Mouse (Mus musculus): ENCODE data around the gene Spsb2.
"Not testable (repeated sequence)": the region's sequence is repeated elsewhere in the genome, so short reads cannot be mapped to it uniquely, and the experiment has no call there.

Spsb2 gene

DNA sequence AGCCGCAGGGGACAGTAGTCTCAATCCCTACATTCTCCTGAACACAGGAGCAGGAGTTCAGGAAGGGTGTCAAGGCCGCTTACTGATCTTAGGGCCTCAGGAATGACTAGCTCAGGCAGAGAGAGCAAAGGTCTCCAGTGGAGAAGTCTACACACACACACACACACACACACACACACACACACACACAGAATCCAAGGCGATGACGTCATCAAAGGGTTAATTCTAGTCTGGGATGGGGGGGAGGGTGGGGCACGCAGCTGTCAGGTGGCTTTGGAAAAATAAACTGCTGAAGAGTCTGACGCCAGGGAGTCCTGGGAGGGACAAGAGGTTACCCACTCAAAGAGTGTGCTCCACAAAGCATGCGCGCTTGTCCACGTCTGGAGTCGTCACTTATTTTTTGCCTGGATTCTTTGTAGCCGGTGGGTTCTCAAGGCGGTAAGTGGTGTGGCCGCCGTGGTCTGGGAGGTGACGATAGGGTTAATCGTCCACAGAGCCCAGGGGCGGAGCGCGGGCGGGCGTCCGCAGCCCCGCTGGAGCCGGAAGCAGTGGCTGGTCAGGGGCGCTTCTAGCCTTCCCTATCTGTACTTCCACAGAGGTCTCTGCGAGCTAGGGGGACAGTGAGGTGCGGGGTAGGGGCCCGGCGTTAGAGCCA lies at the start of gene Spsb2:
TSS of gene Spsb2 (plus strand) at position 304 of the 655 bp plus-strand sequence.
- peak; percentile 70 for DNase-seq (ENCODE audit: low spot score)

GRCm38 (mm10) chr6:124758849-124759232 lies 49.6 kb upstream of the Spsb2 start:
- DNase-seq (ENCODE audit: low spot score) = no peak

GRCm38 (mm10) chr6:124759259-124759658 lies 49.2 kb upstream of the Spsb2 start:
- DNase-seq (ENCODE audit: low spot score) = peak; percentile 77

GRCm38 (mm10) chr6:124765951-124766350 lies 42.5 kb upstream of the Spsb2 start:
- DNase-seq (ENCODE audit: low spot score) = no peak

DNA sequence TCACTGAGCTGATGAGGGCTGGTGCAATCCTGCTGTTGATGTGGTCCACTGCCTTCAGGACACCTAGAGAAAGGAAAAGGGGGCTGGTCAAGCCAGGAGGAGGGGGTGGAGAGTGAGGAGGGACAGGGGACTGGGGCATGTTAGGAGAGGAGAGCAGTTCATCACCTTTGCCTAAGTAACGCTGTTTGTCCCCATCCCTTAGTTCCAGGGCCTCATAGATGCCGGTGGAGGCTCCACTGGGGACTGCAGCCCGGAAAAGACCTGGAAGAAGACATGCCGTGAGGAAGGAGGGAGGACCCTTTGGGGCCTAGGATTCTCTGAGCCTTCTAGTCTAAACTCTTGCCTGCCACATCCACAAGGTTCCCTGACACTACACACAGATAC lies 40.9 kb upstream of the Spsb2 start:
- no peak for DNase-seq (ENCODE audit: low spot score)

DNA sequence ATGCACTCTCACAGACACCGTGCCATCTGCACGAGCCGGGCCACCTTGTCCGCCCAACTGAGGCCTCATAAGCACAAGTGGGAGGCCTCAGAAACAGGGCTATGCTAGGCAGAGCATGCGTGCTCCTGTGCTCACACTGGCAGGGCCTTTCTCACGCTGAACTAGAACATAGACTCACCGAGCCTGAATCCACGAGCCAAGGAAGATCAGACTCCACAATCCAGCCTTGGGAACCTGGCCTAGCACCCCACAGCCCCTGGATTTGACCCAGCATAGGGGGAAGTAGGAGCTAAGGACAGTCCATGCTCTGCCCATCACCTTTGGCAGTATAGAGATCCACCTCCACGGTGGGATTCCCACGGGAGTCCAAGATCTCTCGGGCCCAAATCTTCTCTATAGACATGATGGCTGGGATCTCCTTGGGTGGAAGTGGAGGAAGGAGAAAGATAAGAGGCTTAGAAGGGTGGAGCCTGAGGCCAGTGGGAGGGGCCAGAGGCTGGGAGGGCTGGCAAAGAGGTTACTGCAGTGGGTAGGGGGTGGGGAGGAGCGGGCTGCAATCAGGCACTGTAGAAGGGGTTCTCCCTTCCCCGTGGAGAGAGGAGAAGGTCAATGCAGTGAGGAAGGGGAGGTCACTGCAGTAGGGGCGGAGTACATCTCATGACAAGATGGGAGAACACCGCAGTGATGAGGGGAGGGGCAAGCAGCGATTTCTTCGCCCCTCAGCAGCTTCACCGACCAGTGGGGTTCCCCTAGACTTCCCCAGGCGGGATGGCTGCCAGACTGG lies 40.3 kb upstream of the Spsb2 start:
- DNase-seq (ENCODE audit: low spot score) = no peak

DNA sequence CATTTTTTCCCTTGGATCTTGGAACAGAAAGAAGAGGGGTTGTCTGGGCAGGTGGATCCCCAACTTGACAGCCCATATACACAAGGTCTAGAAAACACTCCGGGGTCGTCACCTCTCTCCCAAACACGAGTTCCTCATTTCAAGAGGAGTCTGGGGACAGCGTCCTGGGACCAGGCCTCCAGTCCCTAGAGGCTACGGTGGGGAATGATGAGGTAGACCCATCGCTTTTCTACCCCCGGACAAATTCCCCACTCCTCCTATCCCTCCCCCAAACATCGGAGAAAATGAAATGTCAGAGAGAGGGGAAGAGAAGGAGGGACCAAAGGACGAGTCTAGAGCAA lies 39.8 kb upstream of the Spsb2 start:
- DNase-seq (ENCODE audit: low spot score) = no peak

DNA sequence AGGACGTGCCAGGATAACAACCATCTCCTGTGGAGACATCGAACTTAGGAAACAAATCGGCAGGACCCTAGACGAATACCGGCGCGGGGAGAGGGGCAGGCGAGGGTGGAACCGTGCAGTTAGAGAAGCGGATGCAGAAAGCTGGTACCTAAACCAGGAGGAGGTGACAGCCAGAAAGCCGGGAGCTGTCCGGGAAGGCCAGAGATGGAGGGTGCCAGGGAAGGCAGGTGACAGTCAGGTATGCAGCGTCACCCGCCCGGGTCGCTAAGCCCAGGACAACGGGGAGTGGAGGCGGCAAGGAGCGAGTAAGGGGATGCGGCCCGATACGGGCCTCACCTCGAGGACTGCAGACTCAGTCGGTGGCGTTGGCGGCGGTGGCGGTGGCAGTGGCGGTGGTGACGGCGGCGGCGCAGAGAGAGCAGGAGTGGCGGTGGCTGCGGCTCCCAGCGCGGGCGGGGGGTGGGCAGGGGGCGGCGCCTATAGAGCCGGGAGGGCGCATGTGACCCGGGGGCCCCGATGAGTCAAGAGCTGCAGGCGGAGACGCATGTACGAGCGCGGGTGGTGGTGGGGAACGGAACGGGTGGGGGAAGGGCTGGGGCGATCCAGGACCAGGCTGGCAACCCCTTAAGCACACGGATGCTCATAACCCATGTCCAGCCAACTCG lies 39.2 kb upstream of the Spsb2 start, which contains the start of gene Eno2:
TSS of gene Eno2 (minus strand) at position 573 of the 665 bp plus-strand sequence.
- DNase-seq (ENCODE audit: low spot score) = peak; percentile 27

GRCm38 (mm10) chr6:124770013-124770412 lies 38.4 kb upstream of the Spsb2 start:
- DNase-seq (ENCODE audit: low spot score) = no peak

GRCm38 (mm10) chr6:124770511-124770910 lies 38.0 kb upstream of the Spsb2 start:
- DNase-seq (ENCODE audit: low spot score) = no peak

DNA sequence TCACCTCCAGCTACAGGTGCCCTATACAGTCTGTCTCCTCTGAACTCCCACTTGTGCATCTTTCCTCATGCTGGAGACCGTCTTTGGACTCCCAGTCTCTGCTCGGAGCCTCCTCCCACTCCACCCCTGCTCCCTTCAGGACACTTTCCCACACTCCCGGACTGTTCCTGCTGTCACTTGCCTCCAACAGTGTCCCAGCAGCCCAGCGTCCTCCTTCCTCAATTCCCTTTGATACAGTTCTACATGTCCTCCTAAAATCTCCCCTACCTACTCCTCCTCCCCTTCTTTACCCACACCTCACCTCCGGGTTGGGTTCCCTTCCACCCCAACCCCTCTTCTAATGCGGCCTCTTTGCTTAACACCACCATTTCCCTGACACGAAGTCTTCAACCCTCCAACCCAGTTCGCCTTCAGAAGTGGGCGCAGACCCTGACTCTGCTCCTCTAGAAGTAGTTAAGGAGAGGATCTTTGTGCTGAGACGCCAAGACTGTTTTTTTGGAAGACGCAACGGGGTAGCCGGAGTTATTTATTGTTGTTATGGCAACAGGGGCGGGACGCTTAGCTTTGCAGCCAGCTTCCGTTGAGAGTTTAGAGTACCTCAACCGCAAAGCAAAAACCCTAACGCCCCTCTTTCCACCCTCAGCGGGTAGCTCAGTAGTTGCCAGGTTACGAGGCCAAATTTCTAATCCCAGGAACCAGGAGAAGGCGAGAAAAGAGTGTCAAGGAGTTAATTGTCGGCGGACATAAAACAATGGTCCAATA lies 29.1 kb upstream of the Spsb2 start, which contains the start of gene Lrrc23:
TSS of gene Lrrc23 (minus strand) at position 506 of the 762 bp plus-strand sequence.
- peak; percentile 42 for DNase-seq (ENCODE audit: low spot score)

DNA sequence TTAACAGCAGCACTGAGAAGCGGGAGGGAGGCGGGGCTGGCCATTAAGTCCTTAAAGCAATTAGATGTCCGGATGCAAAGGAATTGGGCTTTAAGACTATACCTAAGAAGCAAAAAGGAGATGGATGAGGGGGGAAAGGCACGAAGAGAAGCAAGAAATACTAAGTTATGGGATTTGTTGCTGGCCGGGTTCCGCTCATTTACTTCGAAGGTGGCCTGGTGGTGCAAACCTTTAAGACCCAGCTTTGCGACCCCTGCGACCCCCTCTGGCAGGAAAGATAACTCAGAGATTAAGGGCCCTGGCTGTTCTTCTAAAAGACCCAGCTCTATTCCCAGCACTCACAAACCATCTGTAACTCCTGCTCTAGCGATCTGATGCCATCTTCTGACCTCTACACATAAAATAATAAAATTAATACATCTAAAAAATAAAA lies 28.5 kb upstream of the Spsb2 start:
- no peak for DNase-seq (ENCODE audit: low spot score)

GRCm38 (mm10) chr6:124780917-124781316 lies 27.5 kb upstream of the Spsb2 start:
- DNase-seq (ENCODE audit: low spot score) = no peak

- peak; percentile 25 for DNase-seq (ENCODE audit: low spot score)
Observed at GRCm38 (mm10) chr6:124782436-124782835, 26.0 kb upstream of the Spsb2 start.

DNA sequence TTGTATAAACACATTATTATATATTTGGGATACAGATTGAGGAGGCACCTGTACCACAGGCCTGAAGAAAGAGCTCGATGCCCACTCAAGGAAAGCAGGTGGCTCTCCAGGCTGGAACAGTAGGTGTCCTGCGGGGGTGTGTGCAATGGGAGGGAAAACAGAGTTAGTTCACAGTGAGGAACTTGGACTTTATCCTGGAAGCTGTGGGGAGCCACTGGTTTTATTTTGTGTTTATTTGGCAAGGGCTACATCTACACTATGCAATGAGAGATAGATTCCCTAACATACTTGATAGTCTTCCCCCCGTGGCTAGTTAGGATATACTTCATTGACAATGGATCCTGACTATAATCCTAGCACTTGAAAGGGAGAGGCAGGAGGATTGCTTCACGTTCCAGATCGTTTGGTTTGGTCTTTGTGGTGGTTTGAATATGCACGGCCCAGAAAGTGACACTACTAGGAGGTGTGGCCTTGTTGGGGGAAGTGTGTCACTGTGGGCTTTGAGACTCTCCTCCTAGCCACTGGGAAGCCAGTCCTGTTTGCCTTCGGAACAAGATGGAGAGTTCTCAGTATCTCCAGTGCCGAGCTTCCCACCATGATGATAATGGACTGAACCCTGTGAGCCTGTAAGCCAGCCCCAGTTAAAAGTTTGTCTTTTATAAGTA lies 21.6 kb upstream of the Spsb2 start:
- no peak for DNase-seq (ENCODE audit: low spot score)

DNA sequence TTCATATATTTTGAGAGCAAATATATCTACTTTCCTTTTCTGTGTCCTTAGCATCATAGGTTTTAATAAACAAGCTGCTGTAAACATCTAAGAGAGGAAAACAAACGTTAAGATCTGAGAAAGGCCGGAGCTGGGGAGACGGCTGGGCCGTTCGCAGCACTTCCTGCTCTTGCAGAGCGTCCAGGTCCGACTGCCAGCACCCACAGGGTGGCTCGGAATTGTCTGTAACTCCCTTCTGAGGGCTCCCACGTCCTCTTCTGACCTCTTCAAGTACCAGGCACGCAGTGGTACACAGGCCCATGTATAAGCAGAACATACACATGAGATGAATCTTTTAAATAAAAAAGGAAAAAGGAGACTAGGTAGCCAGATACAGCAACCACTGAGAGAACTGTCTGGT lies 20.7 kb upstream of the Spsb2 start:
- no peak for DNase-seq (ENCODE audit: low spot score)

DNA sequence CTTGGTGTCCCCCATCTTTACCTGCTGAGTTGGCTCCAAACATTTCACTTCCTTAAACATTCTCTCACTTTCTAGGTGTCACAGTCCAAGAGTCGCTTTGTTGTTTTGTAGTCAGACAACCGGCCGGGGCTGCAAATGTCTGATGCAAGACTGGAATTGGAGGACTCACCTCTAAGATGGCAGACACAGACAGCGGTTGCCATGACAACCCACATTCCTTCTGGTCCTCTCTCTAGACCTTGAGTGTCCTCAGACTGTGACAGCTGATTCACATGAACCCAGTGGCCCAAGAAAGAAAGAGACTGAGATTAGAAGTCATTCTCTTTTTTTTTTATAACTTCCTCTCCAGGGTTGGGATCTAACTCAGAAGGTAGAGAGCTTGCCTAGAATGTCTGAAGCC lies 18.9 kb upstream of the Spsb2 start:
- no peak for DNase-seq (ENCODE audit: low spot score)

DNA sequence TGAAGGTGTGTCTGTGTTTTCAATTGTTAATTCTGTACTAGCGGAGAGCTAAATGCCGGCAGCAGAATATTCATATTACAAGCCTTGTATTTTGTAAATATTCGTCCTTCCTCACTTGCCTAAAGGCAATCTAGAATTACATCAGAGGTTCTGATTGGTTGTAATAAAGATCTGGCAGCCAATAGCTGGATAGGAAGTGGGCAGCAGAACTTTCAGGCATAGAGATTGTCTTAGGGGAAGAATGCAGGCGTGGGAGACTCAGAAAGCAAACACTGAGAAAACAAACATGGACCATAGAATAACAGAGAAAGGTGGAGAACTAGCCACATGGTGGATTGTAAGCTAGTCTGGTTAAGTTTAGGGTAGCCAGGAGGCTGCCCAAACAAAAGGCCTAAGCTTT lies 18.3 kb upstream of the Spsb2 start:
- DNase-seq (ENCODE audit: low spot score) = no peak

DNA sequence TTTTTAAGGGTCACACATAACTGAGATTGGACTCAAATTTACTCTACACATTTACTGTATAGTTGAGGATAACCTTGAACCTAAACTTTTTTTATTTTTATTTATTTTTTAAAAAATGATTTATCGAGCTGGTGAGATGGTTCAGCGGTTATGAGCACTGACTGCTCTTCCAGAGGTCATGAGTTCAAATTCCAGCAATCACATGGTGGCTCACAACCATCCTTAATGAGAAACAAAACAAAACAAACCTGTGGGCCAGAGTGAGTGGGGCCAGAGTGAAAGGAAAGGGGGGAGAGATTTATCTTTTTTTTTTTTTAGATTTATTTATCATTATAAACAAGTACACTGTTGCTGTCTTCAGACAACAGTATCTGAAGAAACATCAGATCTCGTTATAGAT lies 16.6 kb upstream of the Spsb2 start:
- no peak for DNase-seq (ENCODE audit: low spot score)

GRCm38 (mm10) chr6:124795781-124796180 lies 12.7 kb upstream of the Spsb2 start:
- DNase-seq (ENCODE audit: low spot score) = no peak

GRCm38 (mm10) chr6:124796200-124796599 lies 12.3 kb upstream of the Spsb2 start:
- DNase-seq (ENCODE audit: low spot score) = no peak

DNA sequence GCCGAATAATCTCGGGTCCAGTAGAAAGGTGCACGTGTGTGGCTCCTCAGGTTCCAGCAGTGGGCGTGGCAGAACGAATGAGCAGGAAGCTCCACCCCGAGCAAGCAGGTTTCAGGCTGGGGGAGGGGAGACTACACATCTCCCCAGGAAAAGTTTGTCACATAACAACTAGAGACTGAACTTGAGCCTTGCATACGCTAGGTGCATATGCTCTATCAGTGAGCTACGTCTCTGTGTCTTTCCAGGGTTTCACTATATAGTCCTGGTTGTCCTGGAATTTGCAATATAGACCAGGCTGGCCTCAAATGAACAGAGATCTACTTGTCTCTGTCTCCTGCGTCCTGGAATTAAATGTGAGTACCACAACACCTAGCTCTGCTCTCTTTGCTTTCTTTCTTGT lies 6.1 kb upstream of the Spsb2 start:
- not testable (repeated sequence) for DNase-seq (ENCODE audit: low spot score)

All from ovary, postnatal 14 days (tissue).